Mouse (Mus musculus): ENCODE data around the gene Glipr2. TPM values are rescaled to one million over a fixed set of nuclear protein-coding genes. Genes with fewer than 3 reads are reported as not detected.

The Glipr2 gene
- polyA plus RNA-seq, 1 experiment = 10.2 TPM

DNA sequence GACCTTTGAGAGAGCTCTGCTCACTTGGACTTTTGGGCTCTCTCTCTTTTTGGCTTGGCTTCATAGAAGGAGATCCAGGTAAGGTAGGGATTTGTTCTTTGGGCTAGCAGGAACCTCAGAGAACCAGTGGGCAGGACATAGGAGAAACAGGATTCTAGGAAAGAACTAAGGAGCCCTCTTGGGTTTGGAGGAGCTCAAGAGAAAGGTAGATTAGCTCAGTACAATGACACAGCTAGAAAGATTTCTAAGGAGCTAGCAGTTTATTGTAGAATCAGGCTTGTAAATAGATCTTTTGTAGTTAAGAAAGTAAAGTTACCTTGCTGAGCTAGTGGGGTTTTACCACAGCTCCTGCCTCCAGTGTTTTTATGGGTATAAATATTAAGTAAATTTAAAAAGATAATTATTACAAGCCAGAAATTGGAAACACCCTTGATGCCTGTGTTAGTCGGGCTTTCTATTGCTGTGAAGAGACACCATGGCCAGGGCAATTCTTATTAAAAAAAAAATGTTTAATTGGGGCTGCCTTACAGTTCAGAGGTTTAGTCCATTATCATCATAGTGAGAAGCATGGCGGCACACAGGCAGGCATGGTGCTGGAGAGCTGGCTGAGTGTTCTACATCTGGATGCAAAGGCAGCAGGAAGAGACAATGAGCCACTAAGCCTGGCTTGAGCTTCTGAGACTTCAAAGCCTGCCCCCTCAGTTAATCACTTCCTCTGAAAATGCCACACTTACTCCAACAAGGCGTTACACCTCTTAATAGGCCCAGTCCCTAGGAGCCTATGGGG, 47.6 kb downstream of the Glipr2 start:
- DNase-seq (ENCODE audit: low read depth) = no peak

DNA sequence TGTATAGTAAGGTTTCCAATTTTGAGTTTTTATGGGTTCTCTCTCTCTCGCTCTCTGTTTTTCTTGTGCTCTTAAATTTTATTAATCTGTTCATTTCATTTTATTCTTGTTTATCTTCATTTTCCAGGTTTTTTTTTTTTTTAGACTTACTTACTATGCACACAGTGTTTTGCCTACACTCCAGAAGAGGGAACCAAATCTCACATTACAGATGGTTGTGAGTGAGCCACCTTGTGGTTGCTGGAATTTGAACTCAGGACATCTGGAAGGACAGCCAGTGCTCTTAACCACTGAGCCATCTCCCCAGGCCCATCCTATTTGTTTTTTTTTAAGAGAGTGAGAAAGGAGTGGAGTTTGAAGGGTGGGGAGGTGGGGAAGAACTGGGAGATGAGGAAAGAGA, 53.0 kb downstream of the Glipr2 start:
- no peak for DNase-seq (ENCODE audit: low read depth)

DNA sequence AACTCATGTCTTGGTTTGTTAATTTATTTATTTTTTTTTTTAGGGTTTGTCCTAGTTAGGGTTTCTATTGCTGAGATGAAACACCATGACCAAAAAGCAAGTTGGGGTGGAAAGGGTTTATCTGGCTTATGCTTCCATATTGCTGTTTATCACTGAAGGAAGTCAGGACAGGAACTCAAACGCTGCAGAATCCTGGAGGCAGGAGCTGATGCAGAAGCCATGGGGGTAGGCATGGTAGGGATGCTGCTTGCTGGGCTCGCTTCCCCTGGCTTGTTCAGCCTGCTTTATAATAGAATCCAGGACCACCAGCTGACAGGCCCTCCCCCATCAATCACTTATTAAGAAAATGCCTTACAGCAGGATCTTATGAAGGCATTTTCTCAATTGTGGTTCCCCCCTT, 53.7 kb downstream of the Glipr2 start:
- no peak for DNase-seq (ENCODE audit: low read depth)

DNA sequence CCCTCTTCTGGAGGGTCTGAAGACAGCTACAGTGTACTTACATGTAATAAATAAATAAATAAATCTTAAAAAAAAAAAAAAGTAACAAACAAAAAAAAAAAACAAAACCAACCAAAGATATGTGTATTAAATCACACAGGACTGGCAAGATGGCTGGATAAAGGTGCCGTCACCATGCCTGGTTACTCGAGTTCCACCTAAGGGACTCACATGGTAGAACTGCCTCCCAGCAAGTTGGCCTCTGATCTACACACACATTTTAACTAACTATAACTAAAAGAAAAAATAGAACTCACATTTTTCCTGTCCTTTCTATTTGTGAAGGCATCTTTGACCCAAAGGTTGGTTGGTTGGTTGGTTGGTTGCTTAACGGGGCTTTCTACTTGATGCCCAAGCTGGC, 54.6 kb downstream of the Glipr2 start:
- no peak for DNase-seq (ENCODE audit: low read depth)

DNA sequence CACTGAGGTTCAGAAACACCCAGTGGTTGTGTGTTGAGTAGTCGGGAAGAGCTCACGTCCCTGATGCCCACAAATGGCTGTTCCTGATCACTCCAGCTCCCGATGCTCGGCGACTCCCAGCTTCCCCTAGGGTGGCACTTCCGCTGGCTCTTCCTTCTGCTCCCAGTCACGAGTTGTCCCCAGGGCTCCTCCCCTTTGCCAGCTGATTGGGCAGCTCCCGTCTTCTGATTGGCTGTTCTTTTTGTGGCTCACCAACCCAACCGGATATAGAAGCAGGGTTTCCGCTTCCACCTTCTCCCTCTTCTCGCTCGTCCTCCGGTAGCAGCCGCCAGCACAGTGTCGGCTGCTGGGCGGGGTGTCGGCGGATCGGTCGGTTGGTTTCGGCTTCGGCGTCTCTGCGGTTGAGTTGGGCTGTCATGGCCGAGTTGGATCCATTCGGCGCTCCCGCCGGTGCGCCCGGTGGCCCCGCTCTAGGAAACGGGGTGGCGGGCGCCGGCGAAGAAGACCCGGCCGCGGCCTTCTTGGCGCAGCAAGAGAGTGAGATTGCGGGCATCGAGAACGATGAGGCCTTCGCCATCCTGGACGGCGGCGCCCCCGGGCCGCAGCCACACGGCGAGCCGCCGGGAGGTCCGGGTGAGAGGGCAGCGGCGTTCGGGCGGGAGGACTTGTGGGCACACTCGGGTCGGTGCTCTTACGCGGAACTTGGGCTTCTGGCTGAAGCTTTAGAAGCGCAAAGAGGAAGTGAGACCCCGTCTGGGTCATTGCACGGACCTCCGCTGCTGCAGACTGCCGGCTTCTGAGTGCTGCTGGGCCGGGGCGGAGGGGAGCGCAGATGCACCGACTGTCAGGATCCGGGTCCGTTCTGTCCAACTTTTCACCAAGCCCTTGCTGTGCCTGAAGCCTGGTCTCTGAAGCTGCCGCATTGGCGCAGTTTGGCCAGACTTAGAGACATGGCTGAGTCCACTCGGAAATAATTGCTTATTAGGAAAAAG, 55.5 kb downstream of the Glipr2 start:
- no peak for DNase-seq (ENCODE audit: low read depth)

DNA sequence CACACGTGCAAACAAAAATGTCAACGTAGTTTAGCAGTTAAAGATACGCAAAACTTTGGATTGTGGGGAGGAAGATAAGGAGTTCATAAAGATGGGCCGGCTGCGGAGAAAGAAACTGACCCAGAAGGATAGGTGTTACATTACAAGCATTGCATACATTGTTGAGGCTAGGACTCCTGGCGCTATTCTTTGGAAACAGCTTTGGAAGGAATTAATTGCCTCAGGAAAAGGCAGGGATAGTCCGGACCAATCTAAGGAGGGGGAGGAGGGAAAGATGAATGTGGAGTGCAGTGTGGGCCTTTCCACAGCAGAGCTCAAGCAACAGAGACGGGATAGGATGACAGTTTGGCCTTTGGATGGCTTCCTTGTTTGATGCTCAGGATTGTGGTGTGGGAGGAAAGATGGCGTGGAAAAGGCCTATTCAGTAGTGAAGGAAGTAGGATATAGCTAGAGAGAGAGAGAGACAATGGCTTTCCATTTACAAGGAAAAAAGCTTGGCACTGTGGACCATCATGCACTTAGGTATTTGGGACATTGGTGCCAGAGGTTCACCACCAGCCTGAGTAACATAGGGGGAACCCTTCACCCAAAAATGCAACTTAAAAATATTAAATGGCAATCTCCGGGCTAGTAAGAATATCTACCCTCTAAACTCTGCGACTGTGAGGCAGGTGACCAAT, 56.3 kb downstream of the Glipr2 start:
- DNase-seq (ENCODE audit: low read depth) = no peak

DNA sequence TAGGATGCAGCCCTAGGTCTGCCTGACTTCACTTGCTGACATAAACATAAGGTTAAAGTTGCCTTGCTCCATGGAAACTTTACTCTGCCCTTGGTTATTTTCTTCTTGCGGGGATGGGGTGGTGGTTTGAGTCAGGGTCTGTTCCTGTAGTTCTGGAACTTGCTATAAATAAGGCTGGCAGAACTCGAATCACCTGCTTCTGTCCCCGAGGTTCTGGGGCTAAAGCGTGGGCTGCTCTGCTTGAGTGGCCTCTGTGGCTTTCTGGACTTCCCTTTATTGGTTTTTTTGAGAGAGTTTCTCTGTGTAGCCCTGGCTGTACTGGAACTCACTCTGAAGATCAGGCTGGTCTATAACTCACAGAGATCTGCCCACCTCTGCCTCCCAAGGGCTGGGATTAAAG, 58.9 kb downstream of the Glipr2 start:
- no peak for DNase-seq (ENCODE audit: low read depth)

DNA sequence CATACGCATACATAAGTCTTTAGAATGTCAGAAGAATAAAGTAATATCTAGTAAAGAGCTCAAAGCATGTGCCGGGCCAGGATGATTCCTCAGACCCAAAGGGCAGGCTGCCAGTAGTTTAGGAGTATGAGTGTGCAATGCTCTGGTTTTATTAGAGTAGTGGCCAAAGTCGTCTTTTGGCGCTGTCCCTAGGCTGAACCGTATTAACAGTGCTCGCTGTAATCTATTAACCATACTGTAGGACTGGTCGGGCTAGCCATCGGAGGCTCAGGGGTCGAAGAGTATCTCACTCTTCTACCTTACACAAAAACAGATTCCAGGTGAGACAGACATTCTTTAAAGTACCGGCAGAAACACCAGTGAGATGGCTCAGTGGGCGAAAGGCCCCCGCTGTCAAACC, 59.6 kb downstream of the Glipr2 start:
- no peak for DNase-seq (ENCODE audit: low read depth)

DNA sequence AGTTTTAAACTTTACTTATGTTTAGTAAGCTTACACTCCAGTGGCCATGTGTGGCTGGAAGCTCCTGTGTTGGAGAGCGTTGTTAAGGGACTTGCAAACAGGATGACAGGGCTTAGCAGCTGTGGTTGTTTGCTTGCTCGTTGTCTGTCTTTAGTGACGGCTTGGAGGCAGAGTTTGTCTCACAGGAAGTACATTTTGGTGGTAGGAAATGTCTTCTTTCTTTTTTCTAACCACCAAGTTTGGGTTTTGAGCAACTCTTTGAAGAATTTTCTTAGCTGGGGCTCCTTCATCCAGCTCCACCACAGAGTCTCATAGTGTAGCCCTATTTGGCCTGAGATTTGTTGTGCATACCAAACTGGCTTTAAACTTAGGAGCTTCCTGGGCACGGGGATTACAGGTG, 65.1 kb downstream of the Glipr2 start:
- DNase-seq (ENCODE audit: low read depth) = no peak

DNA sequence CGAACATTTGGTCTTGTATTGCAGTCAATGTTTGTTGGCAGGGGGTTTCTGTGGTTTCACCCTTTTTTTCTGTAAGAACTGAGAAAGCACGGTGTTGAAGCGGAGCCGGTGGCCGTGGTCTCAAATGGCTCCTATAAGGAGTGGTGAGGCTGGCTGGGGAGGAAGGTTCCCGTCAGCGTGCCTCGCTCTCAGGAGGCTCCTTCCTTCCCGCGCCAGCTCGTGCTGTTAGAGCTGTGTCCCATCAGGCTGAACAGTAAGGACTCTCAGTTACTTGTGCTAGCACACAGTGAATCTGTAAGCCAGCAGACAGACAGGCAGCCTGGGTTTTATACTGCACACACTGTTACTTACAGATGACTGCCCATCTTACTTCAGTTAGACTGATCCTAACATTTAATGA, 65.6 kb downstream of the Glipr2 start:
- DNase-seq (ENCODE audit: low read depth) = no peak

DNA sequence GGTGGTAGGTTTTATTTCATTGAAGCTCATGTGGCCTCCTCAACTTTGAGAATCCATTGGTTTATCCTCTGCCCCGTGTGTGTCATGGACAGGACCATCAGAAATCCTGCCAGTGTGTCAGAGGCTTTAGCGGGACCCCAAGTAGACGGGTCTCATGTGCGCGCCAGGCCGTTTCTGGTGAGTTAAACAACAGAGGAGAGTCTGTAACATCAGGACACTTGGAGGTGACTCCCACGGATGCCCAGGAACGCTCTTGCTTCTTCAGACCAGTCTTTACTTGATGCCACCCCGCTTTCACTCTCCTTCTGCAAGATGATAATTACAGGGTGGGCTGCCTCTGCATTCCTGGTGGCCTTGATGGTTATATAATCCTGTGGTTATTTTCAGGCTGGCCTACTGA, 66.5 kb downstream of the Glipr2 start:
- DNase-seq (ENCODE audit: low read depth) = no peak

DNA sequence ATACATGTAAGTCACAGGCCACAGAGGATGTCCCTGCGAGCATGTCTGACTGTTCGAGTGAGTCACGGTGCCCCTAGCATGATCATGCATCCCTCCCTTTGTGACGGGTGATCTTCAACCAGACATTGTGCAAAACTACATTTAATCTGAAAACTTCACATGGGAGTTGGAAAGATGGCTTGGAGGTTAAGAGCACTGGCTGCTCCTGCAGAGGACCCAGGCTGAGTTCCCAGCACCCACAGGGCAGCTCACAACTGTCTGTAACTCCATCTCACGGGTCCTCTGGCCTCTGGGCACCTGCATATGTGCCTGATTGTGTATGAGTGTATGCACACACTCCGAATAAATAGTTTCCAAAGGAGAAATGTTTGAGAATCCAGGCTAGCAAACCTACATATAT, 67.0 kb downstream of the Glipr2 start:
- no peak for DNase-seq (ENCODE audit: low read depth)

DNA sequence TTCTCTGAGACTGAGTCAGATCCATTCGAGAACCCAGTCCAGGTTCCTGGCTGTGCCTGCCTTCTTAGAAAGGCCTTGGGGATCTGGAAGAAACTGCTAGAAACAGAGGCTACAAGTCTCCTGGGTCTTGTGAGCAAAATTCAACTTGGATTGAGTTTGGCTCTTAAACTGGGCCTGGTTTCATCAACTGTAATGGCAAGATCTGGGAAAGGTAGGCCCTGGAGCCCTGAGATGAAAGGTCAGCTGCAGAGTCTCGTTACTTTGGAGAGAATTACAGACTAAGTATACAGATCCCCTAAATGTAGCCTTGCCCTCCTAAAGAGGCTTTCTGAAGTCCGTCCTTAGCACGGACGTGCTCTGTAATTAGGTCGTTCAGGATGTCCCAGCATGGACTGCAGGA, 68.4 kb downstream of the Glipr2 start:
- DNase-seq (ENCODE audit: low read depth) = no peak

Other genes starting within 250 kb of the Glipr2 start
- not detected in 2 replicates for gene Olfr71, start 247.1 kb upstream of the Glipr2 start, polyA plus RNA-seq (2012; rRNA removed)
- gene Hrct1, start 230.2 kb upstream of the Glipr2 start, polyA plus RNA-seq (2012; rRNA removed) = 16.2 and 23.7 TPM in 2 replicates
- gene Spaar, start 227.4 kb upstream of the Glipr2 start, polyA plus RNA-seq (2012; rRNA removed) = 6.4 and 8.3 TPM in 2 replicates
- not detected in 2 replicates for gene Olfr159, start 186.4 kb upstream of the Glipr2 start, polyA plus RNA-seq (2012; rRNA removed)
- not detected in 2 replicates for gene Olfr156, start 133.5 kb upstream of the Glipr2 start, polyA plus RNA-seq (2012; rRNA removed)
- not detected in 2 replicates for gene Olfr157, start 117.2 kb upstream of the Glipr2 start, polyA plus RNA-seq (2012; rRNA removed)
- gene Olfr155, start 105.8 kb upstream of the Glipr2 start, polyA plus RNA-seq (2012; rRNA removed) = not detected in 2 replicates
- 16.0 and 17.6 TPM in 2 replicates for gene Reck, start 81.9 kb upstream of the Glipr2 start, polyA plus RNA-seq (2012; rRNA removed)
- 0.68 and 0.84 TPM in 2 replicates for gene Ccin, start 26.1 kb downstream of the Glipr2 start, polyA plus RNA-seq (2012; rRNA removed)
- 156 and 199 TPM in 2 replicates for gene Clta, start 47.1 kb downstream of the Glipr2 start, polyA plus RNA-seq (2012; rRNA removed)
- gene Gne, start 126.8 kb downstream of the Glipr2 start, polyA plus RNA-seq (2012; rRNA removed) = 58.9 and 91.4 TPM in 2 replicates

Measured in gonadal fat pad, adult 2 months (tissue).